Mouse (Mus musculus) C2C12 (cell line): ENCODE measurements around the gene Pex13.

ENCODE experiments used
- CTCF ChIP-seq: IDR thresholded peaks from one replicate; pipeline ENCODE4 v1.5.1; 2011; ENCODE audit not compliant: control insufficient read depth, insufficient read depth, insufficient read length
- USF1 ChIP-seq: IDR thresholded peaks from one replicate; pipeline ENCODE4 v1.6.1; 2011; ENCODE audit warnings: low read depth, mild to moderate bottlenecking, control low read depth, moderate library complexity

DNA sequence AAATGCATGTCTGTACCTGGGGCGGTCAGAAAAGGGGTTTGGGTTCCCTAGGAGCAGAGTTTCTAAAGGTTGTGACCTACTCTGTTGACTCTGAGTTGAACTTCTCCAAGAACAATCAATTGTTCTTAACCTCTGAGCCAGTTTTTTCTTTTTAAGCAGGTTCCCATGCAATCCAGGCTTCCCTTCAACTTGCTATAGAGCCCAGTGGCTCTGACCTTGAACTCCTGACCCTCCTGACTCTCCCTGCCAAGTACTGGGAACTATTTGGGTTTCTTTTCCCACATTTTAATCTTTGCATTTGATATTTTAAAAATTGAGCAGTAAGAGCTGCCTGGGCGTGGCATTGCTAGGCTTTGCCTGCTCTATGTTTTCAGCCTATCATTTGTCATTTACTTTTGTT, 27.5 kb upstream of the Pex13 start:
- TF ChIP-seq CTCF (no peak), USF1 (no peak)
